Mouse (Mus musculus) embryonic facial prominence, embryonic 10.5 days (tissue): Measurements from ENCODE around the gene Arhgap1. TPM values are rescaled to one million over a fixed set of nuclear protein-coding genes. Genes with fewer than 3 reads are reported as not detected.

Experiments used
- DNase-seq: peaks from one replicate; pipeline ENCODE4 v3.0.0-alpha.2; 2017; ENCODE audit warnings: low spot score
- H3K27ac ChIP-seq: fragments of 300-500 bp; sonication (generic); replicated peaks from 2 replicates; pipeline ENCODE4 v1.5.1; 2016; ENCODE audit warnings: mild to moderate bottlenecking
- H3K27me3 ChIP-seq: fragments of 300-500 bp; sonication (generic); replicated peaks from 2 replicates; pipeline ENCODE4 v1.6.1; 2016; ENCODE audit warnings: low read depth, mild to moderate bottlenecking; ENCODE audit not compliant: poor library complexity, severe bottlenecking
- H3K36me3 ChIP-seq: fragments of 300-500 bp; sonication (generic); replicated peaks from 2 replicates; pipeline ENCODE4 v1.6.1; 2016; ENCODE audit warnings: mild to moderate bottlenecking, moderate library complexity
- H3K4me1 ChIP-seq: fragments of 300-500 bp; sonication (generic); 2 replicates; pipeline ENCODE4 v1.6.1; 2016
- H3K4me3 ChIP-seq: fragments of 300-500 bp; sonication (generic); 2 replicates; pipeline ENCODE4 v1.5.1; 2016; ENCODE audit warnings: mild to moderate bottlenecking, moderate library complexity
- H3K9me3 ChIP-seq: fragments of 300-500 bp; sonication (generic); 2 replicates; pipeline ENCODE4 v1.6.1; 2016; ENCODE audit warnings: mild to moderate bottlenecking
- WGBS: fragments of 180-500 bp; shearing (Covaris S2); methylation state at CpG from one replicate; pipeline ENCODE4 v1.1.7; 2016; 5-methylcytosine and 5-hydroxymethylcytosine counted together
- polyA plus RNA-seq: library from polyadenylated mRNA; unstranded; fragments of >200 nt; fragmentation: Nextera tagmentation; extraction: Ambion mirVana; gene quantifications from 2 replicates; pipeline ENCODE4 v1.2.1, GENCODE M21; 2016

Arhgap1 gene
- polyA plus RNA-seq, 1 experiment from 2014 or later, result 76.0 TPM

DNA sequence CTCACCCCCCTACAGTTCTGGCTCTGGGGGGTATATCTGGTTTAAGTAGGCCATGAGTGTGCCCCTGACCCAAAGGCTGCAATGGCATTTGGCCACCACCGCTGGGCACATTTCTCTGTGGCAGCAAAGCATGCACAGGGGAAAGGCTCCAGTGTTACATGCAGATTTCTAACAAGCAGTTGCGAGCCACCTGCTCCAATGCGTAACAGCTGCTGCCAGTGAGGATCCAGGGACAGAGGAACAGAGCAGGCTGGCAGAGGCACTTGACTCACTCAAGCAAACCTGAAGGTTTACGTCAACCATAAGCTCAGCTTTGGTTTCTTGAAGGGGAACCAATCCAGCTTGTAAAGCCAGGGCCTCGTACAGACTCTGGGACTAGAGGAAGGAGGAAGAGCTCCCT is 25.2 kb downstream of the Arhgap1 start:
- no peaks in the 10 kb centered on the region for H3K4me1 ChIP-seq
- no peak overlapping the region for H3K4me3 ChIP-seq
- DNase-seq, result no peak
- H3K9me3 ChIP-seq, result no peaks in the 10 kb centered on the region
- H3K27ac ChIP-seq, result no peak overlapping the region
- H3K36me3 ChIP-seq, result peaks cover 98% of the 10 kb centered on the region
- 94% methylated on average over 5 of the region's 5 CpGs for WGBS
- no peaks in the 10 kb centered on the region for H3K27me3 ChIP-seq

- Histone ChIP-seq H3K27me3 (no peaks in the 10 kb centered on the region), H3K9me3 (no peaks in the 10 kb centered on the region), H3K36me3 (peaks cover 98% of the 10 kb centered on the region), H3K4me3 (no peak overlapping the region), H3K4me1 (no peaks in the 10 kb centered on the region), H3K27ac (no peak overlapping the region)
- WGBS, result 88% methylated on average over 2 of the region's 2 CpGs
- no peak for DNase-seq
Measured at GRCm38 (mm10) chr2:91676420-91676819, 26.8 kb downstream of the Arhgap1 start.

GRCm38 (mm10) chr2:91676961-91677360 is 27.3 kb downstream of the Arhgap1 start:
- H3K27ac ChIP-seq, result no peak overlapping the region
- no peak for DNase-seq
- peaks cover 98% of the 10 kb centered on the region for H3K36me3 ChIP-seq
- H3K4me3 ChIP-seq, result no peak overlapping the region
- no peaks in the 10 kb centered on the region for H3K27me3 ChIP-seq
- H3K9me3 ChIP-seq, result no peaks in the 10 kb centered on the region
- no peaks in the 10 kb centered on the region for H3K4me1 ChIP-seq

- H3K27ac ChIP-seq, result no peak overlapping the region
- WGBS, result 68% methylated on average over 4 of the region's 4 CpGs
- peak; percentile 31 for DNase-seq
- no peaks in the 10 kb centered on the region for H3K9me3 ChIP-seq
- H3K4me3 ChIP-seq, result no peak overlapping the region
- H3K4me1 ChIP-seq, result no peaks in the 10 kb centered on the region
- no peaks in the 10 kb centered on the region for H3K27me3 ChIP-seq
- H3K36me3 ChIP-seq, result peaks cover 84% of the 10 kb centered on the region
Measured at GRCm38 (mm10) chr2:91682850-91683249, 33.2 kb downstream of the Arhgap1 start.

- Histone ChIP-seq H3K4me3 (no peak overlapping the region), H3K27me3 (no peaks in the 10 kb centered on the region), H3K9me3 (no peaks in the 10 kb centered on the region), H3K4me1 (no peaks in the 10 kb centered on the region), H3K36me3 (peaks cover 82% of the 10 kb centered on the region), H3K27ac (no peak overlapping the region)
- no peak for DNase-seq
- 81% methylated on average over 8 of the region's 8 CpGs for WGBS
Measured at GRCm38 (mm10) chr2:91683919-91684318, 34.3 kb downstream of the Arhgap1 start.

- no peaks in the 10 kb centered on the region for H3K27me3 ChIP-seq
- H3K4me1 ChIP-seq, result no peaks in the 10 kb centered on the region
- no peak overlapping the region for H3K4me3 ChIP-seq
- H3K27ac ChIP-seq, result no peak overlapping the region
- peaks cover 69% of the 10 kb centered on the region for H3K36me3 ChIP-seq
- DNase-seq, result no peak
- no peaks in the 10 kb centered on the region for H3K9me3 ChIP-seq
- 80% methylated on average over 7 of the region's 7 CpGs for WGBS
Measured at GRCm38 (mm10) chr2:91689452-91689851, 39.8 kb downstream of the Arhgap1 start.

DNA sequence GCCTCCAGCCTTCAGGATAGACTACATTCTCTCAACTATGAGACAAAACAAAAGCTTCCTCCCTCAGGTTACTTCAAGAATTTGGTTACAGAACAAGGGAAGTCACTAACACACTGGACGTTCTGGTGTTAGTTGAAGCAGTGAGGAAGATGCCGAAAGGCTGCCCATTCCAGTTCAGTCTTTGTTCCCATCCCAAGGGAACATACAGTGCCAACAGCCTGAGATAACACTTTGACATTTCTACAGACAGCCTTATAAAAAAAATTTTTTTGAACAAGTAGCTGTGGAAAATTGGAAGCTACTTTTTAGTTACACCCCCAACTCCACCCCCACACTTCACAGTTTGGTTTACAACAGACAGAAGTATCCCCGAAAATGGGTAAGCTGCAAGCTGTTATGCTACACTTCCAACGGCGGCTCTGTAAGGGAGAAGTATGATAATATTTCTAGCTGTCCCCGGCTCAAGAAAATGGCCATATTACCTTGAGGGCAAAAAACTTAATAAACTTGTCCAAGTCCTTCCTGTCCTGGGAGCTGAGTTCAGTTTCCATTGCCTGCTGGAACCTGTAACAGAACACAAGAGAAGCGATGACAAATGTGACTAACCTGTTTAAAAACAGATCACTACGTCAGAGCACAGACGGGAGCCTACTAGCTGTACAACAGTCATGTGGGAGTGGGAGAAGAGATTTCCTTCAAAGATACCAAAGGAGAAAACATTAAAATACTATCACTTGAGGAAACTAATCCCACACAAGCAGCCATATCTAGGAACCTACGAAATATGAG is 46.0 kb downstream of the Arhgap1 start:
- Histone ChIP-seq H3K27ac (no peak overlapping the region), H3K9me3 (no peaks in the 10 kb centered on the region), H3K4me3 (no peak overlapping the region), H3K27me3 (no peaks in the 10 kb centered on the region), H3K4me1 (no peaks in the 10 kb centered on the region), H3K36me3 (peaks cover 32% of the 10 kb centered on the region)
- no peak for DNase-seq
- WGBS, result 91% methylated on average over 10 of the region's 10 CpGs

GRCm38 (mm10) chr2:91696225-91696590 is 46.5 kb downstream of the Arhgap1 start:
- Histone ChIP-seq H3K27ac (no peak overlapping the region), H3K4me3 (no peak overlapping the region), H3K27me3 (no peaks in the 10 kb centered on the region), H3K4me1 (no peaks in the 10 kb centered on the region), H3K36me3 (peaks cover 29% of the 10 kb centered on the region), H3K9me3 (no peaks in the 10 kb centered on the region)
- 90% methylated on average over 1 of the region's 1 CpGs for WGBS
- no peak for DNase-seq

DNA sequence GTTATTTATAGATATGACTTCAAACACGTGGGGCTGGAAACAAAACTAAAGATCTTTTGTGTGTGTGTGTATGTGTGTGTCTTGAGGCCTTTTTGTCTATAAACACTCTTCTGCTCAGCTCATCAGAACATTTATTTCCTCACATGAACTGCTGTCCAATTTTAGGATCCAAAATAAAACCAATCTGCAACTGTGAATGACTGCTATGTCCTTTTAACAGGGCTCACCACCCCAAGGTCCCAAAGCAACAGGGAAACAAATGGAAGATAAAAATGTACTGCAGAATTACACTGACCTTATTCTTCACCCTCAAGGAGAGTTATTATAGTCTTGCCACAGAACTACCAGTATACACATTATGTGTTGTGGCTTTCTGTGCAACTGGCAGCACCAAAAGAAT is 49.6 kb downstream of the Arhgap1 start:
- DNase-seq, result no peak
- no peaks in the 10 kb centered on the region for H3K27me3 ChIP-seq
- peaks cover 10% of the 10 kb centered on the region for H3K36me3 ChIP-seq
- H3K27ac ChIP-seq, result no peak overlapping the region
- 79% methylated on average over 1 of the region's 1 CpGs for WGBS
- H3K4me3 ChIP-seq, result no peak overlapping the region
- H3K9me3 ChIP-seq, result no peaks in the 10 kb centered on the region
- H3K4me1 ChIP-seq, result no peaks in the 10 kb centered on the region

- no peak for DNase-seq
- no peak overlapping the region for H3K4me3 ChIP-seq
- H3K36me3 ChIP-seq, result no peaks in the 10 kb centered on the region
- no peaks in the 10 kb centered on the region for H3K4me1 ChIP-seq
- WGBS, result 92% methylated on average over 2 of the region's 2 CpGs
- H3K27me3 ChIP-seq, result no peaks in the 10 kb centered on the region
- no peaks in the 10 kb centered on the region for H3K9me3 ChIP-seq
- no peak overlapping the region for H3K27ac ChIP-seq
Measured at GRCm38 (mm10) chr2:91701366-91701765, 51.7 kb downstream of the Arhgap1 start.

DNA sequence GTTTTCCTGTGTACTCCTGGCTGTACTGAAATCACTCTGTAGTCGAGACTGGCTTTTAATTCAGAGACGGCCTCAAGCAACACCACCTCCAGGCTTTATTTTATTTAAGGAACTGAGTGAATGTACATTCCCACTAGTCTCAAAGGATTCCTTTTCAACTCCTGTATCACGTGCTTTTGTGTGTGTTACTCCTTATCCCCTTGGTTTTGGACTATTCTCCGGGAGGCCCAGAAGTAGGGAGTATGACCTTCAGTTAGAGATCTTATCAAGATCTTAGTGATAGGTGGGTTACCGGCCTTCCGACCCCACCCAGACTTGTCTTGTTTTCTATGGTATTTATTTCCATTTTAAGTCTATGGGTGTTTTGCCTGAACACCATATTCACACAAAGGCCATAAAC is 56.1 kb downstream of the Arhgap1 start:
- no peak for DNase-seq
- no peak overlapping the region for H3K4me3 ChIP-seq
- H3K4me1 ChIP-seq, result peaks cover 9% of the 10 kb centered on the region
- no peaks in the 10 kb centered on the region for H3K27me3 ChIP-seq
- H3K9me3 ChIP-seq, result no peaks in the 10 kb centered on the region
- WGBS, result 82% methylated on average over 6 of the region's 6 CpGs
- H3K27ac ChIP-seq, result no peak overlapping the region
- H3K36me3 ChIP-seq, result no peaks in the 10 kb centered on the region

DNA sequence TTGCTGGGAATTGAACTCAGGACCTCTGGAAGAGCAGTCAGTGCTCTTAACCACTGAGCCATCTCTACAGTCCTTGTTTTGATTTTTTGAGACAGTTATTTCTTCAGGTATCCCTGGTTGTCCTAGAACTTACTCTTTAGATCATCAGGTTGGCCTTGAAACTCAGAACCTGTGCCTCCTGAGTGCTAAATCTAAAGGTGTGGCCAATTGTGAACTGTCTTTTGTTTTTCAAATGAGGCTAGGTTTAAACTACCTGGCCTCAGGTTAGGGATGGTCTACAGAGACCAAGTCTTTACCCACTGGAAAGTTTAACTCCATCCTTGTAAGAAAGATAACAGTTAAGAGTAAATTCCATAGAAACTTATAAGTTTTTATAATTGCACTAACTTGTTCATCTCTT is 56.8 kb downstream of the Arhgap1 start:
- Histone ChIP-seq H3K36me3 (no peaks in the 10 kb centered on the region), H3K4me3 (no peak overlapping the region), H3K4me1 (peaks cover 11% of the 10 kb centered on the region), H3K27me3 (no peaks in the 10 kb centered on the region), H3K9me3 (no peaks in the 10 kb centered on the region), H3K27ac (no peak overlapping the region)
- DNase-seq, result no peak

- 92% methylated on average over 6 of the region's 6 CpGs for WGBS
- peaks cover 6% of the 10 kb centered on the region; the same call in 1 of the 2 replicates for H3K36me3 ChIP-seq
Measured at GRCm38 (mm10) chr2:91708361-91708760, 58.7 kb downstream of the Arhgap1 start.

More at GRCm38 (mm10) chr2:91708361-91708760, 58.7 kb downstream of the Arhgap1 start:
- Histone ChIP-seq H3K4me1 (peaks cover 24% of the 10 kb centered on the region), H3K27me3 (no peaks in the 10 kb centered on the region), H3K4me3 (no peak overlapping the region), H3K9me3 (no peaks in the 10 kb centered on the region), H3K27ac (no peak overlapping the region)
- DNase-seq, result no peak
